Mouse (Mus musculus) lung, postnatal 0 days (tissue): ENCODE results near the gene Rergl.

Experiments
- CTCF ChIP-seq: IDR thresholded peaks from 2 replicates; pipeline ENCODE4 v1.5.1; 2016; ENCODE audit warnings: antibody characterized with exemption, mild to moderate bottlenecking
- EP300 ChIP-seq: IDR thresholded peaks from 2 replicates; pipeline ENCODE4 v1.6.1; 2016; ENCODE audit warnings: antibody characterized with exemption, mild to moderate bottlenecking, control low read depth

DNA sequence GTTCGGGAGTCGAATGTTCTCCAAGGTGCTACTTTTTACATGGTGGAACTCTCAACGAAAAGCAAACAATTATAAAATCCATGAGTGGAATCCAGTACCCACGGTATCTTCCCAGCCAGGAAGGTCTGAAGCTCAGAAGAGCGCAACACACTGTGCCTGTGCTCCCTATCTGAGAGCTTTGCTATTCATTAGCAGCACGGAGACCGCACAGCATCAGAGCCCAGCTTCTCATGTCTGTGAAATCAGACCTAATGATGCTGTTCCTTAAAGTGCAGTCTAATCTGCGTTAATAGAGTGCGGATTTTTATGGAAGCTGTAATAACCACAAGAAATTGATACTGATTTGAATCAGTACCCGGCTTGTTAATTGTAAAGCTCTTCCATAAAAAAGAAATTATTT is 41.3 kb downstream of the Rergl start:
- TF ChIP-seq CTCF (no peak), EP300 (no peak)
